Mouse (Mus musculus) olfactory bulb, adult 2 months (tissue): ENCODE results near the gene Rps27l.

ENCODE experiments used
- CTCF ChIP-seq: fragments of 200-500 bp; IDR thresholded peaks from 2 replicates; pipeline ENCODE4 v1.5.1; 2012; ENCODE audit warnings: low read depth, mild to moderate bottlenecking, low read length, moderate library complexity; ENCODE audit not compliant: insufficient read depth
- POLR2A ChIP-seq: fragments of 200-500 bp; IDR thresholded peaks from 2 replicates; pipeline ENCODE4 v1.6.1; 2012; ENCODE audit warnings: mild to moderate bottlenecking, low read depth, low read length, moderate library complexity; ENCODE audit not compliant: insufficient read depth

DNA sequence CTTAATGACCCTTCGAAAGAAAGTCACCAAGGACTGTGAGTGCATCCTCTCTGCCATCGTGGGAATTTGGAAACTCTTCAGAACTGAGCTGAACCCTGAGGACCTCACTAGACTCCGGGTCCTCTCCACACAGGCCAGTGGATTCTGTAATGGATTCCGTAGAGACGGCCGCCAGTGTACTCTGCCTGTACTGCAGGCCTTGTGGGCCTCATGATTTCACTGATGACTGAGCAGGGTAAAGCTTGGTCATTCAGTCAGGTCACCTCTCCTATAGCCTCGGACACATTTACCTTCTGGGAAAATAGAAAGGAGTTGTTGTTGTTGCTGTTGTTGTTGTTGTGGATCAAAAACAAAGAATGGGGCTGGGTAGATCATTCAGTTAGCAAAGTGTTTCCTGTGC lies 36.2 kb downstream of the Rps27l start:
- TF ChIP-seq CTCF = no peak
- TF ChIP-seq POLR2A = no peak
